In genomic region chr11:79747801-79748200, GRCm38 (mm10) we compare ENCODE assay signal across 14 mouse cellular contexts.
"Had no signal": no experiment of that assay in that cellular context is flagged by ENCODE, and none has a peak within 500 bp of the region (broad histone marks: within the 10 kb centered on the region; RNA-seq: fewer than 3 reads in every experiment).

No protein-coding gene starts in this region.

- H3K27me3 ChIP-seq: intestine, embryonic 15.5 days; limb, embryonic 13.5 days; neural tube, embryonic 15.5 days had no signal

- H3K4me2 ChIP-seq: intestine, embryonic 15.5 days; limb, embryonic 13.5 days; lung, embryonic 14.5 days; neural tube, embryonic 15.5 days had no signal

- H3K4me3 ChIP-seq: intestine, embryonic 15.5 days; layer of hippocampus, adult 2 months; limb, embryonic 13.5 days; midbrain, embryonic 10.5 days; myocyte; neural tube, embryonic 15.5 days had no signal

- H3K36me3 ChIP-seq: intestine, embryonic 15.5 days; limb, embryonic 13.5 days; midbrain, embryonic 10.5 days; neural tube, embryonic 15.5 days had no signal

- H3K4me1 ChIP-seq: limb, embryonic 13.5 days; neural tube, embryonic 15.5 days had no signal

- DNase-seq: left cerebral cortex, postnatal 4 days; lung, embryonic 14.5 days; lung, postnatal 10 days; right cerebral cortex, adult 18-20 months; right cerebral cortex, postnatal 25 days; thymus, adult 2 months; thymus, postnatal 25 days had no signal

- H3K9me3 ChIP-seq: intestine, embryonic 15.5 days; limb, embryonic 13.5 days; neural tube, embryonic 15.5 days had no signal

- H3K27ac ChIP-seq: intestine, embryonic 15.5 days; layer of hippocampus, adult 2 months; limb, embryonic 13.5 days; liver, embryonic 14.5 days; midbrain, embryonic 10.5 days; neural tube, embryonic 15.5 days had no signal

- H3K9ac ChIP-seq: intestine, embryonic 15.5 days; limb, embryonic 13.5 days; liver, embryonic 14.5 days; lung, embryonic 14.5 days; neural tube, embryonic 15.5 days had no signal

- ATAC-seq: intestine, embryonic 15.5 days had no signal
